Mouse (Mus musculus) heart, postnatal 0 days (tissue): Measurements from ENCODE around the gene Cdkn2b. TPM values are rescaled to one million over a fixed set of nuclear protein-coding genes. Genes with fewer than 3 reads are reported as not detected.
A peak's percentile ranks its signal among the peaks of the same experiment; 100 is the strongest.

Experiments
- ATAC-seq: fragments of 200-750 bp; cut with Nextera tagmentation; 2 replicates; pipeline ENCODE4 v1.8.0; 2017; ENCODE audit warnings: low read depth, moderate number of reproducible peaks, moderate library complexity; ENCODE audit not compliant: insufficient read depth
- DNase-seq: peaks from one replicate; pipeline ENCODE4 v3.0.0-alpha.2; 2016; ENCODE audit warnings: low spot score
- H3K27ac ChIP-seq: fragments of 300-500 bp; sonication (generic); 2 replicates; pipeline ENCODE4 v1.5.1; 2014; ENCODE audit warnings: low read depth, mild to moderate bottlenecking
- H3K27me3 ChIP-seq: fragments of 300-500 bp; sonication (generic); 2 replicates; pipeline ENCODE4 v1.6.1; 2014; ENCODE audit warnings: low read length, mixed read lengths; ENCODE audit not compliant: control insufficient read depth, insufficient read depth
- H3K36me3 ChIP-seq: fragments of 300-500 bp; sonication (generic); replicated peaks from 2 replicates; pipeline ENCODE4 v1.6.1; 2014; ENCODE audit warnings: low read length, mixed read lengths; ENCODE audit not compliant: control insufficient read depth, insufficient read depth
- H3K4me1 ChIP-seq: fragments of 300-500 bp; sonication (generic); 2 replicates; pipeline ENCODE4 v1.6.1; 2014; ENCODE audit warnings: antibody characterized with exemption; ENCODE audit not compliant: control insufficient read depth, insufficient read depth
- H3K4me2 ChIP-seq: fragments of 300-500 bp; sonication (generic); 2 replicates; pipeline ENCODE4 v1.6.1; 2014; ENCODE audit warnings: low read depth, mild to moderate bottlenecking, low read length, moderate library complexity
- H3K4me3 ChIP-seq: fragments of 300-500 bp; sonication (generic); 2 replicates; pipeline ENCODE4 v1.5.1; 2014; ENCODE audit warnings: low read depth, low read length
- H3K9ac ChIP-seq: fragments of 300-500 bp; sonication (generic); replicated peaks from 2 replicates; pipeline ENCODE4 v1.6.1; 2014; ENCODE audit warnings: low read depth, low read length, mixed read lengths
- H3K9me3 ChIP-seq: fragments of 300-500 bp; sonication (generic); replicated peaks from 2 replicates; pipeline ENCODE4 v1.6.1; 2016; ENCODE audit warnings: low read length; ENCODE audit not compliant: control insufficient read depth
- CTCF ChIP-seq: IDR thresholded peaks from 2 replicates; pipeline ENCODE4 v1.5.1; 2016; ENCODE audit warnings: antibody characterized with exemption, control low read depth, low read depth
- EP300 ChIP-seq: IDR thresholded peaks from 2 replicates; pipeline ENCODE4 v1.6.1; 2016; ENCODE audit warnings: antibody characterized with exemption, low read depth
- WGBS: fragments of 180-500 bp; shearing (Covaris S2); extraction: QIAGEN DNeasy Blood & Tissue Kit; methylation state at CpG from one replicate; pipeline ENCODE4 v1.1.7; 2014; 5-methylcytosine and 5-hydroxymethylcytosine counted together
- polyA plus RNA-seq: library from polyadenylated mRNA; unstranded; fragments of >200 nt; fragmentation: Nextera tagmentation; extraction: Ambion mirVana; gene quantifications from 2 replicates; pipeline ENCODE4 v1.2.1, GENCODE M21; 2015
- total RNA-seq: library from RNA; depleted of rRNA; stranded (reverse); fragments of >200 nt; gene quantifications from 2 replicates; pipeline ENCODE4 v1.2.3, GENCODE M21; 2014; ENCODE audit warnings: low replicate concordance

Cdkn2b gene
- total and polyA plus RNA-seq, 2 experiments from 2014 or later: 0.45 to 0.88 TPM

- H3K4me3 ChIP-seq: no peak overlapping the region
- peaks cover 76% of the 10 kb centered on the region for H3K27me3 ChIP-seq
- no peak for ATAC-seq
- H3K36me3 ChIP-seq: no peaks in the 10 kb centered on the region
- H3K9me3 ChIP-seq: no peaks in the 10 kb centered on the region
- TF ChIP-seq CTCF (no peak), EP300 (no peak)
- no peak overlapping the region for H3K27ac ChIP-seq
- WGBS: 11% methylated on average over 2 of the region's 2 CpGs
- H3K4me2 ChIP-seq: no peak overlapping the region
- no peak overlapping the region for H3K9ac ChIP-seq
- H3K4me1 ChIP-seq: no peaks in the 10 kb centered on the region
- DNase-seq: no peak
These were observed 11.1 kb downstream of the Cdkn2b start for GRCm38 (mm10) chr4:89299721-89300120.

DNA sequence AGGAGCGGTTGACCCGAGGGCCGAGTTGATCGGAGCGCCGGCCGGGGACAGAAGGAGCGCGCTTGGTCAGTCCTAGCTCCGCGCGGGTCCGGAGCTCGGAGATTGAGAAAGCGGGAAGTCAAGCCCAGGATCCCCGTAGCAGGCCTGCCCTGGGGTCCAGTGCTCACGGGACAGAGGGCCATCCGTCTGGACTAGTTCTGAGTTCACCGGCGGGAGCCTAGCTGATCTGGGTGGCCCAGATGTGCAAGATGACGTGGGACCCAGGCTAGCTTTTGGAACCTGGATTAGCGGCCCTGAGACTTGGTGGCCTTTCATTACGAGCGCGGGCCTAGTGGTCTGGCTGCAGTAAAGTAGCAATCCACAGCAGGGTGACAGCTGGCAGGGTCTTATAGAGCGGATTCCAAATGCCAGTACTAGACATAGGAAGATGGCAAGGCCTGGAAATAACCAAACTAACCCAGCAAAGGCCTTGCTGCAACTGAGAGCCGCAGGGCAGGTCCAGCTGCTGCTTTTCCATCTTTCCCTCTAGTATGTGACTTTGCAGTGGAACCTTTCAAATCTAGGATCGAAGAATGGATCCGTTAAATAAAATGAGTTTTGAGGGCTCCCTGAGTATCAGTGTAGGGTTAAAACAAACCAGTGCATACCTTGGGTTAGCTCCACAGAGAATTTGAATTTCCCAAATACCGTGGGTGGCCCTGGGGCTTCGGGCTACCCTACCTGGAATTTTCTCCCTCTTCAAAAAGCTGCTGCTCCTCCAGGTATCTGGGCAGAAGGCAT lies 15.2 kb downstream of the Cdkn2b start:
- ATAC-seq (peak; percentile 42), DNase-seq (no peak)
- Histone ChIP-seq H3K4me2 (peak overlapping the region; percentile 79), H3K9ac (peak overlapping the region; percentile 55), H3K27ac (no peak overlapping the region), H3K36me3 (no peaks in the 10 kb centered on the region), H3K27me3 (peaks cover 78% of the 10 kb centered on the region), H3K9me3 (no peaks in the 10 kb centered on the region), H3K4me1 (peaks cover 5% of the 10 kb centered on the region; the same call in 1 of the 2 replicates), H3K4me3 (peak overlapping the region; percentile 67)
- 12% methylated on average over 26 of the region's 31 CpGs for WGBS
- TF ChIP-seq CTCF (no peak), EP300 (no peak)

- no peaks in the 10 kb centered on the region for H3K9me3 ChIP-seq
- H3K9ac ChIP-seq: peak within 1 kb of the TSS; percentile 55
- H3K4me1 ChIP-seq: peaks cover 5% of the 10 kb centered on the region; the same call in 1 of the 2 replicates
- no peak within 1 kb of the TSS for H3K27ac ChIP-seq
- WGBS: 1% methylated on average over 106 of the region's 117 CpGs
- peak within 1 kb of the TSS; percentile 67 for H3K4me3 ChIP-seq
- no peaks in the 10 kb centered on the region for H3K36me3 ChIP-seq
- TF ChIP-seq EP300 (no peak), CTCF (0 out of 2 replicates have a peak, but pooled peaks have one; percentile 5)
- DNase-seq (peak; percentile 61), ATAC-seq (peak; percentile 90)
- peaks cover 78% of the 10 kb centered on the region for H3K27me3 ChIP-seq
- H3K4me2 ChIP-seq: peak within 1 kb of the TSS; percentile 79
These were observed 16.1 kb downstream of the Cdkn2b start, which contains the start of gene Cdkn2a for GRCm38 (mm10) chr4:89294486-89295440. Cdkn2a (minus strand) TSS chr4:89294653.

GRCm38 (mm10) chr4:89294091-89294485 lies 16.8 kb downstream of the Cdkn2b start:
- no peak for TF ChIP-seq EP300
- no peak for TF ChIP-seq CTCF
- DNase-seq: no peak
- H3K36me3 ChIP-seq: no peaks in the 10 kb centered on the region
- peaks cover 82% of the 10 kb centered on the region for H3K27me3 ChIP-seq
- WGBS: 3% methylated on average over 26 of the region's 26 CpGs
- no peak for ATAC-seq
- H3K9me3 ChIP-seq: no peaks in the 10 kb centered on the region
- H3K4me2 ChIP-seq: peak overlapping the region; percentile 79
- H3K9ac ChIP-seq: peak overlapping the region; percentile 55
- H3K27ac ChIP-seq: no peak overlapping the region
- peak overlapping the region; percentile 67 for H3K4me3 ChIP-seq
- peaks cover 5% of the 10 kb centered on the region; the same call in 1 of the 2 replicates for H3K4me1 ChIP-seq

DNA sequence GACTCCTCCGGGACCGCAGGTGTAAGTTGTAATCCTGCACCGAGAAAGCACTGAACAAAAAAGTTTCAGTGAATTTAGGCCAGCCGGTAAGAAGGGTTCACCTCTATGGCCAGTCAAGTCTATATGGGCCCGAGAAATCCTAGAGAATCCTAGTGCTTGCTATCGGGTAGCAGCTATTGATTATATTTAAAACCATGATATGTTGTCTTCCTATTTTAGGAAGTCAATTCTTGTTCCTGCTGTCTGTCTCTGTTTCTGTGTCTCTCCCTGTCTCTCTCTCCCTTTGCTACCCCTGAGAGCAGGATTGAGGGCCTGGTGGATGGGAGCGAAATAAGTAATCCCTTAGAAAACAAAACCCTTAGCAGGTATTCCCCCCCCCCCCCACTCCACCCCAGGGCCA lies 17.3 kb downstream of the Cdkn2b start:
- Histone ChIP-seq H3K4me3 (no peak overlapping the region), H3K9ac (no peak overlapping the region), H3K4me2 (no peak overlapping the region), H3K27me3 (peaks cover 87% of the 10 kb centered on the region), H3K4me1 (peaks cover 5% of the 10 kb centered on the region; the same call in 1 of the 2 replicates), H3K27ac (no peak overlapping the region), H3K9me3 (no peaks in the 10 kb centered on the region), H3K36me3 (no peaks in the 10 kb centered on the region)
- DNase-seq (no peak), ATAC-seq (no peak)
- WGBS: 36% methylated on average over 7 of the region's 7 CpGs
- TF ChIP-seq EP300 (no peak), CTCF (no peak)
